Mouse (Mus musculus) CH12.LX (cell line): ENCODE results near the gene Olfr1111.

ENCODE experiments used
- CTCF ChIP-seq, 2 experiments: IDR thresholded peaks in 1 of 2; conservative IDR thresholded peaks in 1 of 2; 2 replicates each; pipeline ENCODE4 v1.5.1; 2011 to 2012; ENCODE audit warnings: low read depth in 2 of 2, low read length in 2 of 2, improper control_type of control experiment in 1 of 2, inconsistent platforms in 1 of 2, mild to moderate bottlenecking in 1 of 2, moderate library complexity in 1 of 2
- EP300 ChIP-seq: IDR thresholded peaks from 2 replicates; pipeline ENCODE4 v1.6.1; 2011; ENCODE audit warnings: low read length, improper control_type of control experiment

- TF ChIP-seq EP300 = no peak
- no peak for TF ChIP-seq CTCF (conservative IDR thresholded peaks at IDR 0.05 in 1 of 2, IDR thresholded peaks at IDR 0.05 in 1 of 2; ENCODE audit: low read depth in 2 of 2, low read length in 2 of 2)
Measured at GRCm38 (mm10) chr2:87152524-87152923, at the start of gene Olfr1111.
